Mouse (Mus musculus) liver, adult 2 months (tissue): ENCODE results near the gene Lrrc38. TPM values are rescaled to one million over a fixed set of nuclear protein-coding genes. Genes with fewer than 3 reads are reported as not detected.
"Not testable (repeated sequence)": the region's sequence is repeated elsewhere in the genome, so short reads cannot be mapped to it uniquely, and the experiment has no call there.

Experiments
- DNase-seq: peaks from one replicate; pipeline ENCODE4 v3.0.0-alpha.2; 2011; ENCODE audit warnings: low read depth, low spot score; ENCODE audit errors: extremely low read depth
- H3K27ac ChIP-seq: fragments of 200-500 bp; replicated peaks from 2 replicates; pipeline ENCODE4 v1.5.1; 2012; ENCODE audit warnings: low read depth, mild to moderate bottlenecking, control low read depth, inconsistent platforms, low read length; ENCODE audit not compliant: insufficient read depth
- H3K27me3 ChIP-seq: fragments of 200-500 bp; 2 replicates; pipeline ENCODE4 v1.6.1; 2012; ENCODE audit warnings: mild to moderate bottlenecking, moderate library complexity, low read length, inconsistent platforms; ENCODE audit not compliant: control insufficient read depth, insufficient read depth
- H3K36me3 ChIP-seq: fragments of 200-500 bp; 2 replicates; pipeline ENCODE4 v1.6.1; 2012; ENCODE audit warnings: low read length, inconsistent platforms; ENCODE audit not compliant: control insufficient read depth, insufficient read depth
- H3K4me1 ChIP-seq: fragments of 200-500 bp; 2 replicates; pipeline ENCODE4 v1.6.1; 2011; ENCODE audit warnings: low read length; ENCODE audit not compliant: control insufficient read depth, insufficient read depth
- H3K4me3 ChIP-seq: fragments of 200-500 bp; 2 replicates; pipeline ENCODE4 v1.5.1; 2011; ENCODE audit warnings: low read depth, mild to moderate bottlenecking, control low read depth, low read length, moderate library complexity; ENCODE audit not compliant: insufficient read depth
- H3K79me2 ChIP-seq: fragments of 200-500 bp; 2 replicates; pipeline ENCODE4 v1.6.1; 2012; ENCODE audit warnings: inconsistent platforms, mild to moderate bottlenecking, low read length, moderate library complexity; ENCODE audit not compliant: control insufficient read depth, insufficient read depth
- H3K9ac ChIP-seq: fragments of 200-500 bp; 2 replicates; pipeline ENCODE4 v1.6.1; 2012; ENCODE audit warnings: low read depth, mild to moderate bottlenecking, control low read depth, inconsistent platforms, low read length
- CTCF ChIP-seq: fragments of 200-500 bp; IDR thresholded peaks from 2 replicates; pipeline ENCODE4 v1.5.1; 2011; ENCODE audit warnings: low read depth, low read length, control low read depth
- POLR2A ChIP-seq: fragments of 200-500 bp; IDR thresholded peaks from 2 replicates; pipeline ENCODE4 v1.6.1; 2011; ENCODE audit warnings: low read length, control low read depth; ENCODE audit not compliant: insufficient read depth; ENCODE audit errors: extremely low read depth
- WGBS: fragments of 180-500 bp; shearing (Covaris S2); methylation state at CpG from one replicate; pipeline ENCODE4 v1.1.7; 2018; 5-methylcytosine and 5-hydroxymethylcytosine counted together
- polyA plus RNA-seq: library from polyadenylated mRNA; depleted of rRNA; stranded (reverse); fragments of >200 nt; gene quantifications from 2 replicates; pipeline ENCODE4 v1.2.3, GENCODE M21; 2012
- total RNA-seq: library from RNA; depleted of rRNA; stranded (reverse); fragments of >200 nt; gene quantifications from 2 replicates; pipeline ENCODE4 v1.2.3, GENCODE M21; 2014

Lrrc38 gene
- total and polyA plus RNA-seq, 2 experiments: not detected

DNA sequence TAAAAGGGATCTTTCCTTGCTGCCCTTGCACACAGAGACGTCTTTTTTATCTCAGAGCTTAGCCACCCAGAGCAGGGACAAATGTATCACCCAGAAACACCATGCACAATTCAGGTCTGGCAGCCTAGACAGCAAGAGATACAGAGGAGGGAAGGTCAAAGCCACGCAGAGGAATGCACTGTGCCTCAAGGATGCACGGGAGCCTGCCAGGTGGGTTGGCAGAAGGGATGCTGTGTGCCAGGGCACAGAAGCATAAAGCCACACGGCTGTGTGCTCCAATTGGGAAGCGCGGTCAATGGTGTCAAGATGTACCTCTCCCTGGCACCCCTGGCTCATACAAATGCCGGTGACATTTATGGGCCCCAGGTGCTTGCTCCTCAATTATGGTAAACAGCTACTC is 8.1 kb upstream of the Lrrc38 start:
- no peak for DNase-seq
- H3K27ac ChIP-seq: no peak overlapping the region
- TF ChIP-seq CTCF (no peak), POLR2A (no peak)
- no peak overlapping the region for H3K4me3 ChIP-seq
- H3K27me3 ChIP-seq: no peaks in the 10 kb centered on the region
- H3K4me1 ChIP-seq: no peaks in the 10 kb centered on the region
- H3K36me3 ChIP-seq: no peaks in the 10 kb centered on the region
- H3K79me2 ChIP-seq: no peaks in the 10 kb centered on the region
- 87% methylated on average over 7 of the region's 7 CpGs for WGBS
- H3K9ac ChIP-seq: no peak overlapping the region

DNA sequence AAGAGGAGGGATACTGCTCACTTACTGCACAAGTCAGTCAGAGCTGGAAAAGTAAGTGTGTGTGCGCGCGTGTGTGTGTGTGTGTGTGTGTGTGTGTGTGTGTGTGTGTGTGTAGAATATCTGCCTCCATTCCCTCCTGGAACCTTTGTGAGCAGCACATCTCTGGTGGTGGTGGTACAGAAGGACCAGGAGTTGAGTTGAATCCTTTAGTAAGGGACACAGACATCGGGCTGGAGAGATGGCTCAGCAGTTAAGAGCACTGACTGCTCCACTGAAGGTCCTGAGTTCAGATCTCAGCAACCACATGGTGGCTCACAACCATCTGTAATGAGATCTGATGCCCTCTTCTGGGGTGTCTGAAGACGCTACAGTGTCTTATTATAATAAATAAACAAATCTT is 4.1 kb upstream of the Lrrc38 start:
- not testable (repeated sequence) for H3K27ac ChIP-seq, H3K27me3 ChIP-seq, H3K36me3 ChIP-seq, H3K79me2 ChIP-seq, H3K9ac ChIP-seq, H3K4me1 ChIP-seq, DNase-seq, H3K4me3 ChIP-seq
- 82% methylated on average over 5 of the region's 5 CpGs for WGBS

DNA sequence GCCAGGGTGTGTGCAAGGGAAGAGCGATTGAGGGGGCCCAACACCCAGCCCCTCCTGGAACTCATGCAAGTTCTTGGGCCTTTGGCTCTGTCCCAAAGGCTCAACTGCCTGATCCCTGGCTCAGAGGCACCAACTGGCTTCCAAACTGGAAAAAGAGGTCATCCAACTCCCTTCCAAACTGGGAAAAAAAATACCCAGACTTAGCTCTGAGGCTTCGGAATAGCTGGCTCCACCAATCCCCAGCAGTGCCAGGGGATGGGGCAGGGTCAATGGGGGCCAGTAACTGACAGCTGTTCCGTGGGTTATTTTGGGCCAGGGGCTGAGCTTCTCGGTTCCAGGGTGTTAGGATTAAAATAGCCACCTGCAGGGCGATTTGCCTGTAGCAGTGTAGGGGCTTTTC is 879 bp upstream of the Lrrc38 start:
- 23% methylated on average over 5 of the region's 5 CpGs for WGBS
- no peak overlapping the region for H3K4me3 ChIP-seq
- TF ChIP-seq POLR2A: no peak
- TF ChIP-seq CTCF: no peak

DNA sequence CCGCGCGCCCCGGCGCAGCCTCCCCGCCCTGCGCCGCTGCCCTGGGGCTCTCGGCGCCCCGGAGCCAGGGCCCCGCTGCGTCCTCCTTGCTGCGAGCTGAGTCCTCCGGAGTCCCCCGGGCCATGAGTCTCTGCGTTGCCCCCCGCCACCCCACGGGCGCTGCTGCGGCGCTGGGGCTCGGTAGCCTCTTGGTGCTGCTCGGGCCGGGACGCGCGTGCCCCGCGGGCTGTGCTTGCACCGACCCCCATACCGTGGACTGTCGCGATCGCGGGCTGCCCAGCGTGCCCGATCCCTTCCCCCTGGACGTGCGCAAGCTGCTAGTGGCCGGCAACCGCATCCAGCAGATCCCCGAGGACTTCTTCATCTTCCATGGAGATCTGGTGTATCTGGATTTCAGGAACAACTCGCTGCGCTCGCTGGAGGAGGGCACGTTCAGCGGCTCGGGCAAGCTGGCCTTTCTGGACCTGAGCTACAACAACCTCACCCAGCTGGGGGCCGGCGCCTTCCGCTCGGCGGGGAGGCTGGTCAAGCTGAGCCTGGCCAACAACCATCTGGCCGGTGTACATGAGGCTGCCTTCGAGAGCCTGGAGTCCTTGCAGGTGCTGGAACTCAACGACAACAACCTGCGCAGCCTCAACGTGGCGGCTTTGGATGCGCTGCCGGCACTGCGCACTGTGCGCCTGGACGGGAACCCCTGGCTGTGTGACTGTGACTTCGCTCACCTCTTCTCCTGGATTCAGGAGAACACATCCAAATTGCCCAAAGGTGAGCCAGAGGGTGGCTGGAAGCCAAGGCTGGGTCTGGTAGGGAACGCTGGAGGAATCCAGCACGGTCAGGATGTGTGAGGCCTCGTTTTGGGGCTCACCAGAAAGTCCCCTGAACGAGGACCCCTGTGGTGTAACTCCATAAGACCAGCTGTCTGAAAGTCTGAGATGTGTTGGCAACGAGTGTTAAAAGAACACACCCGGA is 774 bp downstream of the Lrrc38 start:
- DNase-seq: no peak
- 3% methylated on average over 72 of the region's 72 CpGs for WGBS
- Histone ChIP-seq H3K79me2 (no peaks in the 10 kb centered on the region), H3K27ac (no peak overlapping the region), H3K4me1 (no peaks in the 10 kb centered on the region), H3K4me3 (no peak overlapping the region), H3K27me3 (peaks cover 8% of the 10 kb centered on the region), H3K9ac (no peak overlapping the region), H3K36me3 (no peaks in the 10 kb centered on the region)
- TF ChIP-seq CTCF (no peak), POLR2A (no peak)

More for the DNA sequence above, 879 bp upstream of the Lrrc38 start:
- Histone ChIP-seq H3K79me2 (no peaks in the 10 kb centered on the region), H3K27ac (no peak overlapping the region), H3K36me3 (no peaks in the 10 kb centered on the region), H3K27me3 (peaks cover 8% of the 10 kb centered on the region), H3K9ac (no peak overlapping the region), H3K4me1 (no peaks in the 10 kb centered on the region)
- no peak for DNase-seq

DNA sequence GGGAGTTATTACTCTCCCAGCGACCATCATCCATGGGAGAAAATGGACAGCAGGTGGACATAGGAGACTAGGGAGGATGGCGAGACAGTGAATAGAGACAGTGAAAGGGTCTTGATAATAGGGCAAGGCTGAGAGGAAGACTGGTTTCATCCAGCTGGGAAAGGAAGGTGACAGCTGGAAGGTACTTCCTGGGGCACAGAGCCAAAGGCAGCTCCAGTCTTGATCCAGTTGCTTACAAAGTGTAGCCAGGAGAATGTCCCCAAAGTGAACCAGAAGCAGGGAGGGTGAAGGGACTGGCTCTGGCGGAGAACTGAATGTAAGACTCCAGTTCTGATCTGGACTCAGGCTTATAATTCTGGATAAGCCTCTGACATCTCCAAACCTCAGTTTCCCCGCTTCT is 2.7 kb downstream of the Lrrc38 start:
- Histone ChIP-seq H3K27me3 (peaks cover 8% of the 10 kb centered on the region), H3K9ac (no peak overlapping the region), H3K4me3 (no peak overlapping the region), H3K27ac (no peak overlapping the region), H3K4me1 (no peaks in the 10 kb centered on the region), H3K79me2 (no peaks in the 10 kb centered on the region), H3K36me3 (no peaks in the 10 kb centered on the region)
- TF ChIP-seq POLR2A (no peak), CTCF (no peak)
- WGBS: 79% methylated on average over 4 of the region's 4 CpGs
- no peak for DNase-seq

DNA sequence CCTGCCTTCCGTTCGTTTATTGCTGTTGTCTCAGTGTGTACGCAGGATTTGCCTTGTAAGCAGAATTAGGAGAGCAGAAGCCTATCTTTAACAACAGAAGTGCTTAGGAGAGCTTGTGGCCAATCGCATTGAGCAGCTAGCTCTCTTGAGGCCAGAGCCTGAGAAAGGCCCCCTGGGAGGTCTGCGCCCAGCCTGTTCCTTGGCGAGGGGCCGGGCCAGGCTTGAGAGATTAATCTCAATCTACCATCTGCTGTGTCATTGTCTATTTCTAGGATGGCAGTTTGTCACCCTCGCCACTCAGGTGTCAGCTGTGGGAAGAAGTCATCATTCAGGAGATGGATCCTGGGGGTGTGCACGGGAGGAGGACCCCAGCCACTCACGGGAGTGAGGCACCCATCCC is 12.0 kb downstream of the Lrrc38 start:
- H3K27me3 ChIP-seq: no peaks in the 10 kb centered on the region
- H3K4me1 ChIP-seq: no peaks in the 10 kb centered on the region
- TF ChIP-seq CTCF (no peak), POLR2A (no peak)
- no peak overlapping the region for H3K9ac ChIP-seq
- no peak for DNase-seq
- H3K4me3 ChIP-seq: no peak overlapping the region
- H3K36me3 ChIP-seq: no peaks in the 10 kb centered on the region
- H3K27ac ChIP-seq: no peak overlapping the region
- H3K79me2 ChIP-seq: no peaks in the 10 kb centered on the region
- 75% methylated on average over 10 of the region's 10 CpGs for WGBS
